Mouse (Mus musculus): ENCODE measurements around the gene Ankub1. TPM values are rescaled to one million over a fixed set of nuclear protein-coding genes. Genes with fewer than 3 reads are reported as not detected.

The Ankub1 gene
- polyA plus RNA-seq, 1 experiment: not detected

DNA sequence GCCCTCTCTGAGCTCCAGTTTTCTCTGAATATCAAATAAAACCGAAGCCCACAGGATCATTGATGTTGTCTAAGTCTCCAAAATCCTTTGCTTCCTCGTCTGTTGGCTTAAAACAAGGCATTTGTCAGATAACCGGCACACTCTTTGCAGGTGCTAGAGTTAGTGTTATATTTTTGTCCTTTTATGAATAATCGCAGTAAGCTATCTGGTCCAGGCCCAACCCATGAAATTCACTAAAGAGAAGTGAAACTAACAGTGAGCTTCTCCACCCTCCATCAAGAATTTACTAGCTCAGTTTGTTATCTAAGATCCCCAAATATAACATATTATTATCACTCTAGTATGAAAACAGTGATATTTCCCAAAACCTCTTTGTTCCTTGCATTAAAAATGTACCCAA lies 827 bp downstream of the Ankub1 start:
- no peak overlapping the region for H3K27ac ChIP-seq (ENCODE audit: insufficient read depth, low read depth, low read length)
- 88% methylated on average over 4 of the region's 4 CpGs for WGBS
- H3K4me1 ChIP-seq (ENCODE audit: control insufficient read depth, insufficient read depth, low read length): no peaks in the 10 kb centered on the region
- TF ChIP-seq POLR2A (IDR thresholded peaks at IDR 0.05; ENCODE audit: insufficient read depth, low read depth, low read length): no peak
- TF ChIP-seq CTCF (IDR thresholded peaks at IDR 0.05; ENCODE audit: insufficient read depth, low read depth, low read length): no peak
- H3K4me3 ChIP-seq (ENCODE audit: insufficient read depth, low read depth, low read length): no peak overlapping the region

DNA sequence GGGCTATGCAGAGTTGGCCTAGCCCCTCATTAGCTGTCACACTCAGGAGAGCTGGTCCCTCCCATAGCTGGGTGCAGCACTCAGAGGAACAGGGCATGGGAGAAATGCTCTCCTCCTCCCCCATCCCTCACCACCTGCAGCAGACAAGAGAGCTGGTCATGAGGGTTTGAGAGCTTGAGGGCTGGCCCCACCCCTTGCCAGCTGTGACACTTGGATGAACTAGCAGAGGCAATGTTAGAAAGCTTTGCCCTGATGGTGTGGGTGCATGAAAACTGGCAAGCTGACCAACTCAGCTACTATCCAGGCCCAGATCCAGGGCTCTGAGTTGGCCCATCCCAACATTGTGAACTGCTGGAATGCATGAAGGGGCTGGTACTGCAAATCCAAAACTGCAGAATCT lies 14.8 kb downstream of the Ankub1 start:
- Histone ChIP-seq H3K4me3 (ENCODE audit: insufficient read depth, low read depth, low read length) (no peak overlapping the region), H3K4me1 (ENCODE audit: control insufficient read depth, insufficient read depth, low read length) (no peaks in the 10 kb centered on the region), H3K27ac (ENCODE audit: insufficient read depth, low read depth, low read length) (no peak overlapping the region)
- TF ChIP-seq CTCF (IDR thresholded peaks at IDR 0.05; ENCODE audit: insufficient read depth, low read depth, low read length): no peak
- TF ChIP-seq POLR2A (IDR thresholded peaks at IDR 0.05; ENCODE audit: insufficient read depth, low read depth, low read length): no peak

DNA sequence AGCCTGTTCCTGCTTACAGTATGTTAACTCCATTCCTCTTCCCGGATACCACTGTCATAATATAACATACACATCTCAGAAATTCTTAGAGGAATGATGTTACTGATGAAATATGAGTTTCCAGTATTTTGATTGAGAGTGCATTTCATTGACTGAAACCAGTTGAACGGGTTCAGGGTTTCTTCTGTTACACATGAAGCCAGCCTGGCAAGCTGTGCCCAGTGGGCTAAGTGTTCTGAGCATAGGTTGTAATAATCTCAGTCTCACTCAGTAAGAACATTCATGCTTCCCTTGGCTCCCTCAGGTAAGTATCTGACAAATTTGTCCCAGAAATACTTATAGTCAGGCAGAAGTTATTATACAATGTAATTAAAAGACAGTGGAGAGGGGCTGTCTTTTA lies 18.5 kb downstream of the Ankub1 start:
- TF ChIP-seq POLR2A (IDR thresholded peaks at IDR 0.05; ENCODE audit: insufficient read depth, low read depth, low read length) (no peak), CTCF (IDR thresholded peaks at IDR 0.05; ENCODE audit: insufficient read depth, low read depth, low read length) (no peak)
- H3K4me1 ChIP-seq (ENCODE audit: control insufficient read depth, insufficient read depth, low read length): no peaks in the 10 kb centered on the region
- H3K27ac ChIP-seq (ENCODE audit: insufficient read depth, low read depth, low read length): no peak overlapping the region
- no peak overlapping the region for H3K4me3 ChIP-seq (ENCODE audit: insufficient read depth, low read depth, low read length)
- 93% methylated on average over 2 of the region's 2 CpGs for WGBS

DNA sequence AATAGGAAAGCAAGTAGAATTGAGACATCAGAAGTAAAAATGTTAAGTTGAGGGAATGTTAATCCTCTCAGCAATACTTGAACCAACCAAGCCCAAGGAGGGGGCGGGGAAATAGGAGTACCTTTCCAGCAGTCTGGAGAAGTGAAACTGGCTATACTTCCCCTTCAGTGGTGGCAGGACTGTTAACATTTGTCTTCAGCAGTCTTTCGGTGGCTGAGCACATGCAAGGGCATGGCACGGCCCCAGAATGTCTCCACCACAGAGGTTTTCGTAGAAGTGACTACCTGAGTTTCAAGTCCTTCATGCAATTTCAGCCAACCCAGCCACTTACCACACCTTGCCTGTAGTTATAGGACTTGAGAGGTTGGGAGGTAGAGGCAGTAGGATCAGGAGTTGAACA lies 19.0 kb downstream of the Ankub1 start:
- H3K4me1 ChIP-seq (ENCODE audit: control insufficient read depth, insufficient read depth, low read length): no peaks in the 10 kb centered on the region
- H3K4me3 ChIP-seq (ENCODE audit: insufficient read depth, low read depth, low read length): no peak overlapping the region
- WGBS: 92% methylated on average over 4 of the region's 4 CpGs
- no peak overlapping the region for H3K27ac ChIP-seq (ENCODE audit: insufficient read depth, low read depth, low read length)
- TF ChIP-seq CTCF (IDR thresholded peaks at IDR 0.05; ENCODE audit: insufficient read depth, low read depth, low read length) (no peak), POLR2A (IDR thresholded peaks at IDR 0.05; ENCODE audit: insufficient read depth, low read depth, low read length) (no peak)

DNA sequence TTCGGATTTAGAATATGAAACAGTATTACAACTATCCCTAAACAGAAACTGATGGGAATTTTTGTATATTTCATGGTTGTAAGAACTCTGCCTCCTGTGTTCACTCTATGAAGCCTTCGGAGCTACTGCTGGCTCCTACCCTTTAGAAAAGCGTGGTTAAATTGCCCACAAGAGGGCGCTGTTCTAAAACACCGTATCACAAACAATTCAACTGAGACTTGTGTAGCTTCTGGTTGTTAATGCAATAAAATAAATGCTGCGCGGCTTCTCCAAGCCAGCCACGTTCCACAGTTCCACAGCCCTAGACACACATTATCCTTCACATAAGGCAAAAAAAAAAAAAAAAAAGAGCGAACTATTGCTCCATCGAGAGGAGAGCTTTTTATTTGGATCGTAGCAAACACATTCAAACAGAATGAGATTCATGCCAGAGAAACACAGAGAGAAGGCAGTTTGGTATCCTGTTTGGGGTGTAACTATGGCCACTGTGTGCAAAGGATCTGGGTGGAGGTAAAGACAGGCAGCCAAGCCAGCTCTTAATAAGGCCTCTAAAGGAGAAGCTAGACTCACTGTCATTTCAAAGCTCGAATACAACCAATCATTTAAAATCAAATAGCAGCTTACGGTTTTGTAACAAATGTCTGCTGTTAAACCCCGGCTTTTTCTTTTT lies 25.4 kb downstream of the Ankub1 start:
- no peak for TF ChIP-seq CTCF (IDR thresholded peaks at IDR 0.05; ENCODE audit: insufficient read depth, low read depth, low read length)
- no peak for TF ChIP-seq POLR2A (IDR thresholded peaks at IDR 0.05; ENCODE audit: insufficient read depth, low read depth, low read length)
- Histone ChIP-seq H3K4me1 (ENCODE audit: control insufficient read depth, insufficient read depth, low read length) (no peaks in the 10 kb centered on the region), H3K4me3 (ENCODE audit: insufficient read depth, low read depth, low read length) (no peak overlapping the region), H3K27ac (ENCODE audit: insufficient read depth, low read depth, low read length) (no peak overlapping the region; the same call in 1 of the 2 replicates)
- WGBS: 10% methylated on average over 14 of the region's 14 CpGs

DNA sequence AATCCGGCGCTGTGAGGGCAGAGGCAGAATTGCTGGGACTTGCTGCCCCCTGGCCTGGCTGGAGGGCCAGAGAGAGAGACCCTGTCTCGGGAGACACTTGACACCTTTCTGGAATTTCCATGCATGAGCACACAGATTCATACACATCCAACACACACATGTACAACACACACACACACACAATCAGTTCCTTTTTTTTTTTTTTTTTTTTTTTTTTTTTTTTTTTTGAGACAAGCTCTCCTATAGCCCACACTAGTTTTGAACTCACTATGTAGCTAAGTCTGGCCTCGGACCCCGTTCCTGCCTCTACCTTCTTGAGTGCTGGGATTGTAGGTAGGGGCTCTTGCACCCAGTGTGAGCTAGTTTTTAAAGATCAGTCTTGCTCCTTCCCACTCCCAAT lies 26.7 kb downstream of the Ankub1 start:
- Histone ChIP-seq H3K4me3 (ENCODE audit: insufficient read depth, low read depth, low read length) (no peak overlapping the region), H3K4me1 (ENCODE audit: control insufficient read depth, insufficient read depth, low read length) (no peaks in the 10 kb centered on the region), H3K27ac (ENCODE audit: insufficient read depth, low read depth, low read length) (no peak overlapping the region)
- 92% methylated on average over 5 of the region's 5 CpGs for WGBS
- TF ChIP-seq POLR2A (IDR thresholded peaks at IDR 0.05; ENCODE audit: insufficient read depth, low read depth, low read length) (no peak), CTCF (IDR thresholded peaks at IDR 0.05; ENCODE audit: insufficient read depth, low read depth, low read length) (no peak)

DNA sequence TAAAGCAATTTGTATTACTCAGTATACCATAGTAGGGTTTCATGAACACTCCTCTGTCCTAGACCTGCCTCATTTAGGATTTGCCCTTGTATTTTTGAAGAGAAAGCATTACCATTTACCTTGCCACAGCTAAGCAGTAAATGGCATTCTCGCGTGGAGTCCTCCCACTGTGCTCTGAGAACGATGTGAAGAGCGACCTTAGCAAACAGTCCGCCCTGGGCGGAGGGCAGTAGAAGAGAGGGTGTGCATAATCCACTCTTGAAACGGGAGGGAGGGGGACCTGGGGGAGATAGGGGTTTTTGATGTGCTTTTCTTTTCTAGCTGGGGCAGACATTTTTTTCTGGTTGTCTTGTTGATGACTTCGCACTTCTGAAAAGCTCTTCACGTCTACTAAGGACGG lies 27.9 kb downstream of the Ankub1 start:
- Histone ChIP-seq H3K4me3 (ENCODE audit: insufficient read depth, low read depth, low read length) (no peak overlapping the region), H3K27ac (ENCODE audit: insufficient read depth, low read depth, low read length) (no peak overlapping the region), H3K4me1 (ENCODE audit: control insufficient read depth, insufficient read depth, low read length) (no peaks in the 10 kb centered on the region)
- 68% methylated on average over 10 of the region's 10 CpGs for WGBS
- TF ChIP-seq CTCF (IDR thresholded peaks at IDR 0.05; ENCODE audit: insufficient read depth, low read depth, low read length) (no peak), POLR2A (IDR thresholded peaks at IDR 0.05; ENCODE audit: insufficient read depth, low read depth, low read length) (no peak)

DNA sequence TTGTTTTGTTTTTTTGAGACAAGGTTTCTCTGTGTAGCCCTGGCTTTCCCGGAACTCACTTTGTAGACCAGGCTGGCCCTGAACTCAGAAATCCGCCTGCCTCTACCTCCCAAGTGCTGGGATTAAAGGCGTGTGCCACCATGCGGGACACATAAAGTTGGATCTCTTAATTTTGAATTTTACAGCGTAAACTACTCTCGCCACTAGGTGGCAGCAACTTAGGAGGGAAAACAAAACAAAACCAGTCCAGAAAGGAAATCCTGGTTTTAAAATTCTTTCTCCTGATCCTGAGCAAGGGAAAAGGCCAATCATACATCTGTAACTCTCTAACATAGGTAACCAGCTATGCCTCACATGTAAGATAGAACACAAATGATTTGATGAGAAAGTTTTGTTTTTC lies 28.9 kb downstream of the Ankub1 start:
- 18% methylated on average over 6 of the region's 6 CpGs for WGBS
- no peaks in the 10 kb centered on the region for H3K4me1 ChIP-seq (ENCODE audit: control insufficient read depth, insufficient read depth, low read length)
- no peak for TF ChIP-seq POLR2A (IDR thresholded peaks at IDR 0.05; ENCODE audit: insufficient read depth, low read depth, low read length)
- TF ChIP-seq CTCF (IDR thresholded peaks at IDR 0.05; ENCODE audit: insufficient read depth, low read depth, low read length): 0 out of 2 replicates have a peak, but pooled peaks have one; percentile 11
- H3K27ac ChIP-seq (ENCODE audit: insufficient read depth, low read depth, low read length): no peak overlapping the region
- H3K4me3 ChIP-seq (ENCODE audit: insufficient read depth, low read depth, low read length): no peak overlapping the region

DNA sequence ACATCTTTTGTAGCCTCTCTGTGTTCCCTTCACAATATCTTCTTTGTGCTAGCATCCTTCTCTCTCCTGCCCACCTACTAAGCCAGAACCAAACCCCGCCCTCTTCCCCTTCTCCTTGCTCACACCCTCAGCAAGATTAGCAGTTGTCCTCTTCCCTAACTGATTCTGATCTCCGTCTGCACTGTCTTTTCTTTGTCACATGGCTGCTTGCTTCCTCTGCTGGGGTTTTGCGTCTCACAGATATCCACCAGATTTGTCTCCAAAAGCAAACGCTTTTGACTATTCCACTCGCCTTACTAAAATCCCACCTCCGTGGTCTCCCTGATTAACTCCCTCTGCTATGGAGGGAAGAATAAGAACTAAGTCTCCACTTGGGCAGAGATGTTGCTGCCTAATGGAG lies 34.0 kb downstream of the Ankub1 start:
- H3K4me1 ChIP-seq (ENCODE audit: control insufficient read depth, insufficient read depth, low read length): no peaks in the 10 kb centered on the region
- 70% methylated on average over 6 of the region's 6 CpGs for WGBS
- TF ChIP-seq POLR2A (IDR thresholded peaks at IDR 0.05; ENCODE audit: insufficient read depth, low read depth, low read length): no peak
- TF ChIP-seq CTCF (IDR thresholded peaks at IDR 0.05; ENCODE audit: insufficient read depth, low read depth, low read length): no peak
- H3K4me3 ChIP-seq (ENCODE audit: insufficient read depth, low read depth, low read length): no peak overlapping the region
- H3K27ac ChIP-seq (ENCODE audit: insufficient read depth, low read depth, low read length): no peak overlapping the region

DNA sequence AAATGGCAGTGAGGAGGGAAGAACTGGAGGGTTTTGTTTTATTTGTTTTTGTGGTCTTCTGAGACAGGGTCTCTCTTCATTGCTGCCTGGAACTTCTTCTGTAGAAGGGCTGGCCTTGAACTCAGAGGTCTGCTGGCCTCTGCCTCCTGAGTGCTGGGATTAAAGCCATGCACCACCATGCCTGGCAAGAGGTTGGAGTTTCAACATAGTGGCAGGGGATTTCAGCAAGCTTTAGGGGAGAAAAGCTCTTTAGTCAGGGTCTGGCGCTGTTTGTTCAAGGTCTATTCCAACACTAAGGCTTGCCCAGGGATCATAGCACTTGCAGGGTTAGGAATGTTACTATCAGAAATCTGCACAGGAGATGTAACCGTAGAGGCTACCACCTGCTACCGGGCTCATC lies 39.0 kb downstream of the Ankub1 start:
- 87% methylated on average over 3 of the region's 3 CpGs for WGBS
- no peak for TF ChIP-seq POLR2A (IDR thresholded peaks at IDR 0.05; ENCODE audit: insufficient read depth, low read depth, low read length)
- no peak for TF ChIP-seq CTCF (IDR thresholded peaks at IDR 0.05; ENCODE audit: insufficient read depth, low read depth, low read length)
- Histone ChIP-seq H3K27ac (ENCODE audit: insufficient read depth, low read depth, low read length) (no peak overlapping the region), H3K4me1 (ENCODE audit: control insufficient read depth, insufficient read depth, low read length) (no peaks in the 10 kb centered on the region), H3K4me3 (ENCODE audit: insufficient read depth, low read depth, low read length) (no peak overlapping the region)

Data from olfactory bulb, adult 2 months (tissue).